Mouse (Mus musculus): ENCODE data around the gene Ptprt.

DNA sequence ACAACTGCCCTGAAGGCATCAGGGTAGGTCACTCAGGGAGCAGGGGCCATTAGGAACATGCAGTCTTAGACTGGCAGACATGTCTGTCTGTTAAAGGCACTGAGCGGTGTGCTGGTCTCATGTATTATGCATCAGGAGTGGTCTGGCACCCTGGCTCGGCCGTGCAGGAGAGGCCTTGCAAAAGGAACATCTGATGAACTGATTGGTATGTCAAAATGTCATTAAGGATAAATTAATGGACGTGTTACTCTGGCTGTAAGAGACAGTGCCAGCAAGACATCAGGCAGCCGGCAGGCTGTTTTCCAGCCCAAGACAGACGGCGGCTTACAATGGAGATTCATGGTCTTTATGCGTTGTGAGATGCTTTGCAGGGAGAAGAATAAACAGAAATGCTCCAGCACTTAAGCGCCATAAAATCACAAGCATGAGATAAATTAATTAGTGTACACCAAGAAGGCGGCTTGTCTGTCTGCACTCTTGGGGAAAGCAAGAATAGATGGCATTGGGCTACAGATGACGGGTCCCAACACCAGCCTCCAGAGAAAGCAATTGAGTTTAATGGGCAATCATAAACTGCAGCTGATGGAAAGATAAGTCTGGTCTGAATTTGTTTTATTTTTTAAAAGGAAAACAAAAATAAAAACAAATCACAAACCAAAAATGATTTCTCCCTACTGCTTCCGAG, 992.5 kb downstream of the Ptprt start:
- TF ChIP-seq CTCF (IDR thresholded peaks at IDR 0.05 in 2 of 3, conservative IDR thresholded peaks at IDR 0.05 in 1 of 3; ENCODE audit: control insufficient read depth in 1 of 3, insufficient read depth in 1 of 3, low read depth in 2 of 3, low read length in 3 of 3, poor library complexity in 1 of 3, severe bottlenecking in 1 of 3) (no peak), POLR2A (IDR thresholded peaks at IDR 0.05; ENCODE audit: control insufficient read depth in 1 of 2, insufficient read depth in 1 of 2, low read depth in 1 of 2, low read length in 2 of 2, poor library complexity in 1 of 2) (no peak), CHD2 (IDR thresholded peaks at IDR 0.05; ENCODE audit: low read length) (no peak), ZMIZ1 (IDR thresholded peaks at IDR 0.05; ENCODE audit: low read depth, low read length) (no peak), ZC3H11A (IDR thresholded peaks at IDR 0.05; ENCODE audit: low read depth, low read length) (no peak), TAL1 (IDR thresholded peaks at IDR 0.05; ENCODE audit: low read length) (no peak), GATA1 (IDR thresholded peaks at IDR 0.05; ENCODE audit: low read depth, low read length) (no peak)
